ENCODE assay signal across 9 mouse cellular contexts in genomic region chr19:47458504-47459161, GRCm38 (mm10). TPM values are rescaled to one million over a fixed set of nuclear protein-coding genes. Genes with fewer than 3 reads are reported as not detected.
DNase-seq lines count a peak whose midpoint lies in the region; ATAC-seq and TF ChIP-seq lines count a peak whose summit lies in the region.
"Had no signal": no experiment of that assay in that cellular context is flagged by ENCODE, and none has a peak within 500 bp of the region (broad histone marks: within the 10 kb centered on the region; RNA-seq: fewer than 3 reads in every experiment).

No protein-coding gene starts in this region.

- DNase-seq in gastrocnemius, adult 18-20 months (ENCODE audit: low spot score), result peak; percentile 79
- DNase-seq in gastrocnemius, postnatal 10 days, result no peak
- no peak for DNase-seq in lung, embryonic 14.5 days
- DNase-seq in lung, adult 18-20 months, result no peak
- DNase-seq in left cerebral cortex, postnatal 10 days (ENCODE audit: extremely low spot score in 1 of 2, low spot score in 2 of 2), result no peak
- DNase-seq in left cerebral cortex, postnatal 4 days, result no peak
- no peak for DNase-seq in thymus, postnatal 10 days (ENCODE audit: low spot score in 2 of 2)

- H3K27ac ChIP-seq in lung, embryonic 14.5 days (ENCODE audit: low read depth), result peak overlapping the region; percentile 42; the same call in 1 of the 2 replicates
- peak overlapping the region; percentile 31; the same call in 1 of the 2 replicates for H3K27ac ChIP-seq in intestine, postnatal 0 days (ENCODE audit: low read depth, low read length)
- H3K27ac ChIP-seq: layer of hippocampus, adult 2 months had no signal

- no peak overlapping the region for H3K4me3 ChIP-seq in lung, embryonic 14.5 days (ENCODE audit: low read depth, low read length)
- no peak overlapping the region for H3K4me3 ChIP-seq in intestine, postnatal 0 days (ENCODE audit: low read depth, low read length)
- H3K4me3 ChIP-seq: layer of hippocampus, adult 2 months had no signal

- peaks cover 36% of the 10 kb centered on the region for H3K4me1 ChIP-seq in lung, embryonic 14.5 days (ENCODE audit: insufficient read depth)
- peaks cover 12% of the 10 kb centered on the region for H3K4me1 ChIP-seq in intestine, postnatal 0 days (replicated peaks; ENCODE audit: control insufficient read depth, insufficient read depth, low read length)

- no peaks in the 10 kb centered on the region for H3K27me3 ChIP-seq in lung, embryonic 14.5 days (ENCODE audit: insufficient read depth, low read length)
- H3K27me3 ChIP-seq in intestine, postnatal 0 days (replicated peaks; ENCODE audit: control insufficient read depth, insufficient read depth, low read length), result no peaks in the 10 kb centered on the region

- H3K9ac ChIP-seq in lung, embryonic 14.5 days, result no peak overlapping the region
- no peak overlapping the region for H3K9ac ChIP-seq in intestine, postnatal 0 days (ENCODE audit: low read depth, low read length)

- peak overlapping the region; percentile 12; the same call in 1 of the 2 replicates for H3K4me2 ChIP-seq in lung, embryonic 14.5 days
- H3K4me2 ChIP-seq in intestine, postnatal 0 days (replicated peaks; ENCODE audit: low read depth), result no peak overlapping the region

- H3K36me3 ChIP-seq in lung, embryonic 14.5 days (ENCODE audit: insufficient read depth), result no peaks in the 10 kb centered on the region
- H3K36me3 ChIP-seq in intestine, postnatal 0 days (ENCODE audit: control insufficient read depth, insufficient read depth), result no peaks in the 10 kb centered on the region

- intact Hi-C loops in left cerebral cortex, postnatal 10 days (cut with DNase I), result no loop called here
- intact Hi-C loops in left cerebral cortex, postnatal 4 days (cut with DNase I), result no loop called here

- no peak for ATAC-seq in lung, embryonic 14.5 days (ENCODE audit: insufficient read depth)
- ATAC-seq in intestine, postnatal 0 days, result no peak

- WGBS in lung, embryonic 14.5 days, result 41% methylated on average over 17 of the region's 17 CpGs
- WGBS in intestine, postnatal 0 days, result 65% methylated on average over 17 of the region's 17 CpGs

- H3K9me3 ChIP-seq in lung, embryonic 14.5 days (ENCODE audit: low read depth, low read length), result no peaks in the 10 kb centered on the region
- no peaks in the 10 kb centered on the region for H3K9me3 ChIP-seq in intestine, postnatal 0 days (ENCODE audit: control insufficient read depth)

- TF ChIP-seq CTCF in lung, embryonic 14.5 days (IDR thresholded peaks at IDR 0.05; ENCODE audit: low read depth), result no peak
- no peak for TF ChIP-seq CTCF in intestine, postnatal 0 days (IDR thresholded peaks at IDR 0.05; ENCODE audit: low read depth)

RNA-seq across cellular contexts. Expression of gene Sh3pxd2a, which starts 5.6 kb away (rescaled TPM):
- total RNA-seq in gastrocnemius, adult 18-20 months (2021), result 10 to 100 TPM; 32.8 to 42.6 TPM
- total RNA-seq in gastrocnemius, postnatal 10 days (2021), result 10 to 100 TPM; 79.8 to 85.6 TPM
- polyA plus RNA-seq in lung, embryonic 14.5 days (2014; fragmentation: Nextera tagmentation; extraction: Ambion mirVana), result 10.2 and 12.0 TPM in 2 replicates
- polyA plus RNA-seq in intestine, postnatal 0 days (2015; fragmentation: Nextera tagmentation; extraction: Ambion mirVana), result 2.2 and 2.4 TPM in 2 replicates
- 10 to 100 TPM; 22.8 to 23.4 TPM for total RNA-seq in left cerebral cortex, postnatal 10 days (2021)
- total RNA-seq in left cerebral cortex, postnatal 4 days (2021), result 10 to 100 TPM; 25.0 to 25.1 TPM
